Mouse (Mus musculus): ENCODE measurements around the gene Ahnak2. TPM values are rescaled to one million over a fixed set of nuclear protein-coding genes. Genes with fewer than 3 reads are reported as not detected.

Ahnak2 gene
- total and polyA plus RNA-seq, 3 experiments = 2.6 to 11.4 TPM; not detected in 1

- H3K27me3 ChIP-seq (ENCODE audit: control insufficient read depth in 1 of 2, insufficient read depth in 2 of 2, low read length in 2 of 2) = no peaks in the 10 kb centered on the region
- peaks cover 5 to 35% of the 10 kb centered on the region in 2 experiments for H3K36me3 ChIP-seq (ENCODE audit: control insufficient read depth in 1 of 2, insufficient read depth in 2 of 2, low read length in 2 of 2)
- no peak overlapping the region for H3K9ac ChIP-seq (ENCODE audit: control insufficient read depth, low read depth, low read length, poor library complexity, severe bottlenecking)
- no peak for TF ChIP-seq MYB (IDR thresholded peaks at IDR 0.05; ENCODE audit: low read depth, low read length)
- DNase-seq (ENCODE audit: low read depth, low spot score) = no peak
- peaks cover 37% of the 10 kb centered on the region for H3K79me2 ChIP-seq (ENCODE audit: control insufficient read depth, insufficient read depth, low read length, poor library complexity)
- no peak overlapping the region for H3K27ac ChIP-seq (ENCODE audit: control insufficient read depth, low read depth, low read length)
- no peaks in the 10 kb centered on the region for H3K9me3 ChIP-seq (replicated peaks; ENCODE audit: insufficient read depth, low read length)
- peaks cover 29 to 43% of the 10 kb centered on the region in 2 experiments for H3K4me1 ChIP-seq (ENCODE audit: control insufficient read depth in 1 of 2, insufficient read depth in 2 of 2, low read length in 2 of 2)
- no peak overlapping the region for H3K4me3 ChIP-seq (ENCODE audit: control insufficient read depth in 1 of 2, insufficient read depth in 1 of 2, low read depth in 2 of 2, low read length in 2 of 2)
These were observed 30.0 kb upstream of the Ahnak2 start for GRCm38 (mm10) chr12:112832411-112832810.

- H3K79me2 ChIP-seq (ENCODE audit: control insufficient read depth, insufficient read depth, low read length, poor library complexity) = peaks cover 56% of the 10 kb centered on the region
- H3K9ac ChIP-seq (ENCODE audit: control insufficient read depth, low read depth, low read length, poor library complexity, severe bottlenecking) = peak overlapping the region; percentile 85
- no peak for TF ChIP-seq GABPA (IDR thresholded peaks at IDR 0.05; ENCODE audit: low read depth, low read length)
- no peak for TF ChIP-seq EP300 (IDR thresholded peaks at IDR 0.05; ENCODE audit: low read depth in 1 of 2, low read length in 2 of 2)
- TF ChIP-seq ELF1 (IDR thresholded peaks at IDR 0.05; ENCODE audit: low read depth, low read length) = no peak
- TF ChIP-seq USF2 (IDR thresholded peaks at IDR 0.05; ENCODE audit: borderline replicate concordance in 1 of 2, insufficient read depth in 1 of 2, low read depth in 1 of 2, low read length in 2 of 2) = no peak
- TF ChIP-seq ZKSCAN1 (IDR thresholded peaks at IDR 0.05; ENCODE audit: low read depth, low read length) = no peak
- TF ChIP-seq TBP (IDR thresholded peaks at IDR 0.05; ENCODE audit: low read depth, low read length) = no peak
- TF ChIP-seq NRF1 (IDR thresholded peaks at IDR 0.05; ENCODE audit: insufficient read depth, low read depth, low read length, poor library complexity, severe bottlenecking) = no peak
- TF ChIP-seq MAFK (IDR thresholded peaks at IDR 0.05; ENCODE audit: borderline replicate concordance, low read depth, low read length) = no peak
- TF ChIP-seq POLR2AphosphoS5 (IDR thresholded peaks at IDR 0.05; ENCODE audit: borderline replicate concordance, low read depth, low read length) = no peak
- no peak for TF ChIP-seq BHLHE40 (IDR thresholded peaks at IDR 0.05; ENCODE audit: borderline replicate concordance, low read depth, low read length)
- TF ChIP-seq MXI1 (IDR thresholded peaks at IDR 0.05; ENCODE audit: low read depth, low read length) = no peak
- no peak for TF ChIP-seq TCF12 (IDR thresholded peaks at IDR 0.05; ENCODE audit: low read depth, low read length)
- TF ChIP-seq CTCF (IDR thresholded peaks at IDR 0.05 in 2 of 3, conservative IDR thresholded peaks at IDR 0.05 in 1 of 3; ENCODE audit: control insufficient read depth in 1 of 3, insufficient read depth in 1 of 3, low read depth in 2 of 3, low read length in 3 of 3, poor library complexity in 1 of 3, severe bottlenecking in 1 of 3) = no peak
- TF ChIP-seq MYC (IDR thresholded peaks at IDR 0.05; ENCODE audit: low read depth, low read length) = no peak
- TF ChIP-seq JUND (IDR thresholded peaks at IDR 0.05; ENCODE audit: low read depth, low read length) = no peak
- no peak for TF ChIP-seq USF1 (IDR thresholded peaks at IDR 0.05; ENCODE audit: low read depth, low read length)
- TF ChIP-seq RAD21 (IDR thresholded peaks at IDR 0.05; ENCODE audit: low read depth, low read length) = no peak
- no peak for TF ChIP-seq GATA1 (IDR thresholded peaks at IDR 0.05; ENCODE audit: low read depth, low read length)
- no peak for TF ChIP-seq MEF2A (IDR thresholded peaks at IDR 0.05; ENCODE audit: extremely low read depth, insufficient replicate concordance, low read depth, low read length, poor library complexity, severe bottlenecking)
- H3K36me3 ChIP-seq (ENCODE audit: control insufficient read depth in 1 of 2, insufficient read depth in 2 of 2, low read length in 2 of 2) = peaks cover 20 to 54% of the 10 kb centered on the region in 2 experiments
- no peak for DNase-seq (ENCODE audit: low read depth, low spot score)
- H3K9me3 ChIP-seq (replicated peaks; ENCODE audit: insufficient read depth, low read length) = no peaks in the 10 kb centered on the region
- H3K27ac ChIP-seq (ENCODE audit: control insufficient read depth, low read depth, low read length) = peak overlapping the region; percentile 80
- H3K27me3 ChIP-seq (ENCODE audit: control insufficient read depth in 1 of 2, insufficient read depth in 2 of 2, low read length in 2 of 2) = no peaks in the 10 kb centered on the region
- H3K4me3 ChIP-seq (ENCODE audit: control insufficient read depth in 1 of 2, insufficient read depth in 1 of 2, low read depth in 2 of 2, low read length in 2 of 2) = peak overlapping the region; percentile 69 to 88
- peaks cover 32 to 61% of the 10 kb centered on the region in 2 experiments for H3K4me1 ChIP-seq (ENCODE audit: control insufficient read depth in 1 of 2, insufficient read depth in 2 of 2, low read length in 2 of 2)
These were observed 28.1 kb upstream of the Ahnak2 start for GRCm38 (mm10) chr12:112830570-112830969.

All from MEL (cell line).